Mouse (Mus musculus) liver, adult 2 months (tissue): ENCODE measurements at regions not wholly inside any gene's neighbourhood (a gene's known extent, or its start where the extent isn't known, plus 50 kb on each side); places are given as distances from the start of the nearest gene placed in this dataset.

Experiments
- DNase-seq: peaks from one replicate; pipeline ENCODE4 v3.0.0-alpha.2; 2011; ENCODE audit warnings: low read depth, low spot score; ENCODE audit errors: extremely low read depth
- H3K27ac ChIP-seq: fragments of 200-500 bp; replicated peaks from 2 replicates; pipeline ENCODE4 v1.5.1; 2012; ENCODE audit warnings: low read depth, mild to moderate bottlenecking, control low read depth, inconsistent platforms, low read length; ENCODE audit not compliant: insufficient read depth
- H3K27me3 ChIP-seq: fragments of 200-500 bp; 2 replicates; pipeline ENCODE4 v1.6.1; 2012; ENCODE audit warnings: mild to moderate bottlenecking, moderate library complexity, low read length, inconsistent platforms; ENCODE audit not compliant: control insufficient read depth, insufficient read depth
- H3K36me3 ChIP-seq: fragments of 200-500 bp; 2 replicates; pipeline ENCODE4 v1.6.1; 2012; ENCODE audit warnings: low read length, inconsistent platforms; ENCODE audit not compliant: control insufficient read depth, insufficient read depth
- H3K4me1 ChIP-seq: fragments of 200-500 bp; 2 replicates; pipeline ENCODE4 v1.6.1; 2011; ENCODE audit warnings: low read length; ENCODE audit not compliant: control insufficient read depth, insufficient read depth
- H3K4me3 ChIP-seq: fragments of 200-500 bp; 2 replicates; pipeline ENCODE4 v1.5.1; 2011; ENCODE audit warnings: low read depth, mild to moderate bottlenecking, control low read depth, low read length, moderate library complexity; ENCODE audit not compliant: insufficient read depth
- H3K79me2 ChIP-seq: fragments of 200-500 bp; 2 replicates; pipeline ENCODE4 v1.6.1; 2012; ENCODE audit warnings: inconsistent platforms, mild to moderate bottlenecking, low read length, moderate library complexity; ENCODE audit not compliant: control insufficient read depth, insufficient read depth
- H3K9ac ChIP-seq: fragments of 200-500 bp; 2 replicates; pipeline ENCODE4 v1.6.1; 2012; ENCODE audit warnings: low read depth, mild to moderate bottlenecking, control low read depth, inconsistent platforms, low read length
- CTCF ChIP-seq: fragments of 200-500 bp; IDR thresholded peaks from 2 replicates; pipeline ENCODE4 v1.5.1; 2011; ENCODE audit warnings: low read depth, low read length, control low read depth
- POLR2A ChIP-seq: fragments of 200-500 bp; IDR thresholded peaks from 2 replicates; pipeline ENCODE4 v1.6.1; 2011; ENCODE audit warnings: low read length, control low read depth; ENCODE audit not compliant: insufficient read depth; ENCODE audit errors: extremely low read depth
- WGBS: fragments of 180-500 bp; shearing (Covaris S2); methylation state at CpG from one replicate; pipeline ENCODE4 v1.1.7; 2018; 5-methylcytosine and 5-hydroxymethylcytosine counted together

GRCm38 (mm10) chr2:30703308-30703707, 100.2 kb downstream of the 1700001O22Rik start:
- Histone ChIP-seq H3K27me3 (no peaks in the 10 kb centered on the region), H3K4me1 (peaks cover 17% of the 10 kb centered on the region), H3K27ac (no peak overlapping the region), H3K36me3 (no peaks in the 10 kb centered on the region), H3K9ac (no peak overlapping the region), H3K4me3 (no peak overlapping the region), H3K79me2 (no peaks in the 10 kb centered on the region)
- WGBS = 86% methylated on average over 1 of the region's 1 CpGs
- no peak for TF ChIP-seq POLR2A
- TF ChIP-seq CTCF = no peak
- no peak for DNase-seq

- Histone ChIP-seq H3K4me3 (no peak overlapping the region), H3K27ac (no peak overlapping the region), H3K79me2 (no peaks in the 10 kb centered on the region), H3K9ac (no peak overlapping the region), H3K36me3 (no peaks in the 10 kb centered on the region), H3K27me3 (no peaks in the 10 kb centered on the region), H3K4me1 (peaks cover 17% of the 10 kb centered on the region)
- 43% methylated on average over 7 of the region's 7 CpGs for WGBS
- TF ChIP-seq CTCF (no peak), POLR2A (no peak)
- DNase-seq = no peak
Measured at GRCm38 (mm10) chr2:30702711-30703110, 100.8 kb downstream of the 1700001O22Rik start.

- DNase-seq = no peak
- WGBS = 100% methylated on average over 2 of the region's 2 CpGs
- Histone ChIP-seq H3K27me3 (no peaks in the 10 kb centered on the region), H3K79me2 (no peaks in the 10 kb centered on the region), H3K27ac (peak overlapping the region; percentile 93), H3K4me1 (peaks cover 17% of the 10 kb centered on the region), H3K9ac (no peak overlapping the region), H3K36me3 (no peaks in the 10 kb centered on the region), H3K4me3 (no peak overlapping the region)
- no peak for TF ChIP-seq CTCF
- no peak for TF ChIP-seq POLR2A
Measured at GRCm38 (mm10) chr2:30700890-30701289, 102.6 kb downstream of the 1700001O22Rik start.

- H3K4me1 ChIP-seq = peaks cover 17% of the 10 kb centered on the region
- H3K27ac ChIP-seq = peak overlapping the region; percentile 93
- H3K36me3 ChIP-seq = no peaks in the 10 kb centered on the region
- peak; percentile 55 for DNase-seq
- H3K79me2 ChIP-seq = no peaks in the 10 kb centered on the region
- H3K9ac ChIP-seq = 0 out of 2 replicates have a peak overlapping the region, but pooled peaks have one; percentile 7
- WGBS = 32% methylated on average over 1 of the region's 1 CpGs
- no peaks in the 10 kb centered on the region for H3K27me3 ChIP-seq
- H3K4me3 ChIP-seq = no peak overlapping the region
- TF ChIP-seq CTCF = no peak
- no peak for TF ChIP-seq POLR2A
Measured at GRCm38 (mm10) chr2:30700471-30700870, 103.0 kb downstream of the 1700001O22Rik start.

- no peaks in the 10 kb centered on the region for H3K27me3 ChIP-seq
- H3K4me3 ChIP-seq = no peak overlapping the region; the same call in 1 of the 2 replicates
- 4% methylated on average over 6 of the region's 6 CpGs for WGBS
- no peaks in the 10 kb centered on the region for H3K36me3 ChIP-seq
- no peaks in the 10 kb centered on the region for H3K79me2 ChIP-seq
- TF ChIP-seq POLR2A (no peak), CTCF (no peak)
- H3K4me1 ChIP-seq = peaks cover 22% of the 10 kb centered on the region
- peak; percentile 96 for DNase-seq
- peak overlapping the region; percentile 54 for H3K9ac ChIP-seq
- H3K27ac ChIP-seq = peak overlapping the region; percentile 93
Measured at GRCm38 (mm10) chr2:30699797-30700454, 103.5 kb downstream of the 1700001O22Rik start.
